Mouse (Mus musculus) B cell, adult 2 months (primary cell): Measurements from ENCODE around the gene Fbxl3.

Source experiments
- DNase-seq, 2 experiments: peaks; one replicate each; pipeline ENCODE4 v3.0.0; 2022

Fbxl3 gene

DNA sequence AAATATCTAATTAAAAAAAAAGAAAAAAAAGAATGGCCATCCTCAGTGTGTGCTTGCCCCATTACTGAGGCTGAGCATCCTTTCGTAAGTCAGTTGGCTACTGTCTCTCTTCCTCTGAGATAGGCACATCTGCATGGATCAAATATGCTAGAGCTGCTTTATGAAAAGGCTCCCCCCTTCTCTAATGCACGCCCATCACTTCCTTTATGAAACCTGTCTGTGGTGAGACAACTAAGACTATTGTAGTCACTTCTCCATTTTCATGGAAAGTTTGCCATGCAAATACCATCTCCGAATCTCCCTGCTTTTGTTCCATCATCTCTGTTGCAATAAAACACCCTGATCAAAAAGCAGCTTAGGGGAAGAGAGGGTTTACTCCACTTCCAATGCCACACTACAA, 62.4 kb downstream of the Fbxl3 start:
- peak; percentile 64 to 73 for DNase-seq

DNA sequence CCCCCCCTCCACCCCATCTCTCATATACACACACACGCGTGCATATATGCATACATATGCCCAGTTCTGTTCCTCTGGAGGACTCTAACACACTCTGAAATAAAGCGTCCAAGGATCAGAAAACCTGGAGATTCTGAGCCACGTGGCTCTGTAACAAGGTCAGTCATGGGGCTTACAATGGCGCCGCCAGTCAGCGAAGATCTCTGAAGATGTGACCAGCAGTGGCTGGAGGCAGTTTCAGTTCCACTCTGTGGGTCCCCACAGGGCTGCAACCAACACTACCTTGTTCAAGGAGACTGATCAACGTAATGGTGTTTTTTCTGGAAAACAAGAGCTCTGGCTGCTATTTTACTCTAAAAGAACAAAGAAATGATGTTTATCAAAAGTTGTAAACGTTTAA, 65.3 kb downstream of the Fbxl3 start:
- DNase-seq, result peak; percentile 43 to 48

DNA sequence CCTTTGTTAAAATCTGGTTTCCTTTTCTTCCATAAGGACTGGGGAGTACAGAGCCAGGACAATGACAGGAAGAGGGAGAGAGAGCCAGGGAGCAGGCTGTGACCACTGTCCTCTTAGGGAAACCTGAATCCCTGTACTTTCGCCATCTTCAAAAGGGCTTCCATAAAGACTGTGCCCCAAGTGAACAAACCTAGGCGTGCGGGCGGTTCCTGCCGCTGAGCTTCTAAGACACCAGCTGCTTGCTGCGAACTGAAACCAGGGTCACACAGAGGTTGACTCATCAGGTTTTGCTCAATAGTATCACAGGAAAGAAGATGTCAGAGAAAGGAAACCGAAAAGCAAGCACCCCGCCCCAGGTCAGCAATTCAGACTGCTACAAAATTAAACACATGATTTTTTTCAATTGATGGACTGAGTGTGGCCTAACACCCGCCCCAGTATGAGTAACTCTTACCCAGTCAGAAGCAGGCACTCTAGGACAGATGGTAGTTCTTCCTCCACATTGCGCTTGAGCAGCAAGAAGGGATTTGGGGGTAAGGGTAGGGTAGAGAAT, 66.0 kb downstream of the Fbxl3 start:
- DNase-seq, result peak; percentile 54 to 59
